Mouse (Mus musculus) spleen, postnatal 14 days (tissue): Measurements from ENCODE around the gene Wwc1.

Experiments
- DNase-seq, 2 experiments: peaks; one replicate each; pipeline ENCODE4 v3.0.0; 2021 to 2022; ENCODE audit warnings: low spot score in 2 of 2

The Wwc1 gene

GRCm38 (mm10) chr11:35933402-35934085 is 46.8 kb downstream of the Wwc1 start:
- no peak for DNase-seq

GRCm38 (mm10) chr11:35932121-35932885 is 48.0 kb downstream of the Wwc1 start:
- no peak for DNase-seq

DNA sequence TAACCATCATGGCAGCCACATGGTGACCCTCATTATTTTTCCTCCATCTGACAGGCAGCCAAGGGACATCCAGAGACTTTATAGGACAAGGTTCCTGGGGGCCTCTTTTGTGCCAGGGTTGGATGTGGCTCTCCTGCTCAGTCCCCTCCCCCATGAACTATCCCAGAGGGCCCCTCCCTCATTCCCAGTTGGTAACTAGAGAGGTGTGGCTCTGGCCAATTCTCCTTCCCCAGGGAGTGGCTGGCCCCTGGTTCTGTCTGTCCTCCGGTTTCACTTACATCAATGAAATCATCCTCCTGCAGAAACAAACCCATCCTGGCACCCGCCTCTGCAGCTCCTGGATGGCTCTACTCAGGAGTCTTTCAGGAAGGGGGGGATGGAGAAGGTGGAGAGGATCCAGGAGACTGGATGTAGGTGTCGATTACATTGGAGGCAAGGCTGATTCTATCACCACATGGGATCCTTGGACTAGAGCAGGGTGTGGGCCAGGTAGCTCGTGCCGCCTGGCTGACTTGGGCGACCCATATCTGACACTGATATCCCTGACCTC is 49.7 kb downstream of the Wwc1 start:
- no peak for DNase-seq

- DNase-seq = no peak
Observed at GRCm38 (mm10) chr11:35928453-35928852, 51.9 kb downstream of the Wwc1 start.

- no peak for DNase-seq
Observed at GRCm38 (mm10) chr11:35927309-35927708, 53.0 kb downstream of the Wwc1 start.

GRCm38 (mm10) chr11:35925592-35925991 is 54.7 kb downstream of the Wwc1 start:
- no peak for DNase-seq

DNA sequence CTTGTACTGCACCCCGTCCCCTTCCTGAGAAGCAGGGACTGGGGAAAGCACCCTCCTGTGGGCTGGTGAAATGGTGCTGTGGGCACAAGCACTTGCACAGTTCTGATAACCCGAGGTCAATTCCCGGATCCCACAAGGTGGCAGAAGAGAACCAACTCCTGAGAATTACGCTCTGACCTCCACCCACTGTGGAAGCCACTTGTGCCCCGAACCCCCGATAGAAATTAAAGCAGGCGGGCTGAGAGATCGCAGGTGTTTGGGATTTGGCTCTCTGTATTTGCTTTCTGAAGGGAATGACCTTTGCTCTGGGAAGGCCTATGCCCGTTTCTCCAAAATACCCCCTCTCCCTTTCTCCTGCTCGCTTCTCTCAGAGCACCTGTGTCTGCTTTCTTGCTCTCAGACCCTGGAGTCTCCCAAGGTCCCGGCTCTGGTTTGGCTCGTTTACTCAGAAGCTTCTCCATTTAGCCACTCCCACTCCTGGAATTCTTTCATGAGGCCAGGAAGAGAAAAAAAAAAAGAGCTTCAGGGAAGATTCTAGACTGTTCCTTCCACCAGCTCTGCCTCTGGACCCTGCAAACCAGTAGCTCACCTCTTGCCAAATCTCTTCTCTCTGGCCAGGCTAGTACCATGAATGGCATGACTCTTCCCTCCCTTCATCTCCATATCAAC is 58.0 kb downstream of the Wwc1 start:
- DNase-seq = no peak

DNA sequence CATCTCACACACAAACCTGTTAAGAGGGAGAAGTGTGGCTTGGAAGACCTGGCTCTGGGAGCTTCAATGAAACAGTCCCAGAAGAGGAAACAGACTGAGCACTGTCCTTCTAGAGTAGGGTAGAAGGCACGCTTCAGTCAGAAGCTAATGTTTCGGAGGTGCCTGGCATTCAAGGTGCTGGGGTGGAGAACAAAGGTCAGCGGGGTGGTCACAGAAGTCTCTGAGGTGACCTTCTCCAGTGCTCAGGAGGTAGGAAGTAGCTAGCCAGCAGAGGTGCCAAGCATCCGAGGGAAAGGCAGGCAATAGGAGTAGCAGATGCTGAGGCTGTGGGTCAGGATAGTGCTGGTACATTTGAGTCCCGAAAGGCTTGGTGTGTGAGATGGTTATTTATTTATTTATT is 59.6 kb downstream of the Wwc1 start:
- no peak for DNase-seq

DNA sequence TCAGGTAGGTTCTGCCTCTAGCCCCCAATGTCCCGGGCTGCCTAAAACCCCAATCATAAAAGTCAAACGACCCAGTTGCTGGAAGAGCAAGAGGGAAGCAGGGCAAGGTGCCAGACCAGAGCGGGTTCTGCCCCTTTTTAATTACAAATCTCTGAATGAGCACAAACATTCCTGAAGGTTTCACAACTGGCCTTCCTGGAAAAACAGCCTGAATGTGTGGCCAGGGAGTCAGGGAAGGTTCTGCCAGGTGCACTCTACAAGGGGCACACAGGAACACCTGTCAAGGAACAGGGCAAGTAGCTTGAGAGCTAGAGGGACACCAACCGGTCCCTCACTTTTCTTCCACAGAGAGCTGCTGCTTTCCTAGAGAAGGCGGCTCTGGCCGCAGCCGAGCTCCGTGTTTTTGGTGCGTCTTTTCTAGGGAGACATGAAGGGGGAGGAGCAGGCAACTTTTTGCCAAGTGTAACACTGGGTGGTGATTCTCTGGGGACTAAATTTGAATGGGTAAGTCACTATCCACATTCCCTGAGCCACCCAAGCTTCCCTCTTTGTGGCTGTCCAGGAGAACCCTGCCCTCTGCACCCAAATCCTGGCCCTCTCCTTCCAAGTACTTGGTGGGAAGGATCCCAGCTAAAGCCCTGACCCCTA is 60.3 kb downstream of the Wwc1 start:
- DNase-seq = no peak

DNA sequence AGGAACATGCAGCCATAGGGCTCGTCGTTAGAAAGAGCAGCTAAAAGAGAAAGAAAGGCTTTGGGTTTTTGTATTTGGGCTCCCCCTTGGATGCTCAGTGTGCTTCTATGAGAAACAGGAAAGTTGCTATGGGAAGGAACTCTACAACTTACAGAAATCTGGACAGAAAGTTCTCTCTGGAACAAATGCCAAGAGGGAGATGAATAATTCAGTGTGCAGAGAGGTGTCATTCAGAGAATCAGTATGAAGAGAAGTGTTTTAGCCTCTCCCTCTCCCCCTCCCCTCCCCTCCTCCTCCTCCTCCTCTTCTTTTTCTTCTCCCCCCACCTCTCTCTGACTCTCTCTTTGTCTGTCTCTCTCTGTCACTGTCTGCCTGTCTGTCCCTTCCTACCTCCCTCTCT is 60.9 kb downstream of the Wwc1 start:
- DNase-seq = no peak

DNA sequence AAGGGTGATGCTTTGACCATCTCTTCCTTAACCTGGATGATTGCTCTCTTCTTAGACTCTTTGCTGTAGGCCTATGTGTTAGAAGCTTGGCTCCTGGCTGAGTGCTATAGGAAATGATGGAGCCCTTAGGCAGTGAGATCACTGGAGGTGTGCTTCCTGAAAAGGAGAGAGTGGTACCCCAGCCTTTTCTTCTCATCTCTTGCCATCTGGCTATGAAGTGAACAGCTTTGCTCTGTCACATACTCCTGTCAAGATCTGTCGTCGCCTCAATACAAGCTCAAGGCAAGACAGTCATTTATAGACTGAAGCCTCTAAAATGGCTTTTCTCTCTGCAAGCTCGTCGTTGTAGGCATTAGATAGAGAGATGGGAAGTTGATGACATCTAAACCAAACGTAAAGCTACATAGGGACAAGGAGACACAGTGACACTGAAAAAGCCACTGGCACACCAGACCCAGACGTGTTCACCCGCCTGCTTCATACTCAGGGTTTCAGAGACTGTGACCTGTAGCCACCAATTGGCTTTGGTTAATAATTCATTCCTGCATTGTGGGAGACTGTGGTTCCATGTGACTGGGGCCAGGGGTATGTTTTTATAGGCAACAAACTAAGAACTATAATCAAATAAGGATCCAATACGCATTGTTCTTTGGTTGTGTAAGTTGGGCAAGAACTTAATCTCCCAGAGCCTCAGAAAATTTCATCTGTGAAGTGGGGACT is 63.7 kb downstream of the Wwc1 start:
- DNase-seq = no peak

- DNase-seq = no peak
Observed at GRCm38 (mm10) chr11:35915546-35915945, 64.8 kb downstream of the Wwc1 start.

DNA sequence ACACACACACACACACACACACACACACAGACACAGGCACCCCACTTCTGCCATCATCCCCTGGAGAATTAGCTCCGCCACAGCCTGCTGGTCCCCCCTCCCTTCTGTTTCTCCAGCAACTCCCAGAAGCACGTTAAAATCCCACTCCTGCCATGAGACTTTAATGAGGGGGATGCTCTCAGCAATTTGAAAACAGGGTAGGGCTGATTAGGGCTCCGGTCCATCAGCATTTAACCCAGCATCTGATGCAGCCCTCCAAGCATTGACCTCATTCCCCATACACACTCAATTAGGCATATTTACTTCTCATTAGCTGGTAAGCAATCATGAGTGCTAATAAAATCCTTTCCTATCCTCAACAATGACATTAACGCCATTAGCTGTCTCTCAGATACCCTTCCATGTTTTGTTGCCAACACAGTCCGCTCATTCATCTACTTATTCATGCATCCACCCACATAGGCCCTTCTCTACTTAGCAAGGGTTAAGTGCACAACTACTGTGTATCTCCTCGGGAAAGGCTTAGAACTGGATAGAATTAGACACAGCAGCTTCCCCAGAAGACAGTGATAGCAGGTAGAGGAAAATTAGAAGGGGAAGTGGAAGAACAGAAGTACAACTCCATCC is 66.8 kb downstream of the Wwc1 start:
- DNase-seq = no peak

DNA sequence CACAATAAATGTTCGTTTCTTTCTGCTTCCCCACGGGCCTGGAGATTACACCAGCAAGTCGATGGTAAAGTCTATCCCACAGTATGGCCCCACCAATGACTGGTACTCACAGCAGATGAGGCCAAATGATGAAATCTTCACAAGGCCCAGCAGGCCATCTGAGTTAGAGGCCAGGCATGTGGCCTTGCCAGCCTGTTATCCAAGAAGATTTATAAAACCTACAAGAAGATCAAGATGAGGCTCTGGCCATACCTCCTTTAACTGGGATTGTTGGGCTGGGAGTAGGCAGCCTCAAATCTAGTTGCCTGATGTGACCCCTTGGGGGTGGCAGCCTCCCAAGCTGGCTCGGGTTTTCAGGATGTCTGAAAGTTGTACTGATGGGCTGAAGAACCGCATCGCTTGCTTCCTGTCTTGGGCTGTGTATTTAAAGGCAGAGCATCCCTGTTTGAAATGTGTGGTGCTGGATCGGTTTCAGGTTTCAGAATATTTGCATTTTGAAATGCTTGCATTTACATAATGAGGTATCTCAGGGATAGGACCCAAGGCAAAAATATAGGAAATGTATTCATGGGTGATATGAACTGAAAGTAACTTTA is 75.3 kb downstream of the Wwc1 start:
- no peak for DNase-seq

DNA sequence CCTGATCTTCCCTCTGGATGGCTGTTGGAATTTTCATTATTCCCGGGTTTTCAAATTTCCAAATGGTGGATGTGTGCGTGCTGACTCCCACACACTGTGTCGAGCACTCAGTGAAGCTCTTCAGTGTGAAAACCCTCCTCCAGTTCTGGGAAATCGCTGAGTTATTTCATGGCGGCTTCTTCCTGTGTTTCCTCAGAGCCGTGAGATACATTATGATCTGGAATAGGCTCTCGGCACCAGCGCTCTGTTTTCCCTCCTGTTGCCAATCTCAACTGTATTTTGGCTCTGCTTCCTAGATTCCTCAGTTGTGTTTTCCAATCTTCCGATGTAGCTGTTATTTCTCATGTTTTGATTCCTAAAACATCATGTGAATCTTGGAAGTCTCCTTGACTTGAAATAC is 77.2 kb downstream of the Wwc1 start:
- DNase-seq = no peak

GRCm38 (mm10) chr11:35899946-35900345 is 80.4 kb downstream of the Wwc1 start:
- DNase-seq = no peak

- DNase-seq = no peak
Observed at GRCm38 (mm10) chr11:35893454-35893853, 86.9 kb downstream of the Wwc1 start.

DNA sequence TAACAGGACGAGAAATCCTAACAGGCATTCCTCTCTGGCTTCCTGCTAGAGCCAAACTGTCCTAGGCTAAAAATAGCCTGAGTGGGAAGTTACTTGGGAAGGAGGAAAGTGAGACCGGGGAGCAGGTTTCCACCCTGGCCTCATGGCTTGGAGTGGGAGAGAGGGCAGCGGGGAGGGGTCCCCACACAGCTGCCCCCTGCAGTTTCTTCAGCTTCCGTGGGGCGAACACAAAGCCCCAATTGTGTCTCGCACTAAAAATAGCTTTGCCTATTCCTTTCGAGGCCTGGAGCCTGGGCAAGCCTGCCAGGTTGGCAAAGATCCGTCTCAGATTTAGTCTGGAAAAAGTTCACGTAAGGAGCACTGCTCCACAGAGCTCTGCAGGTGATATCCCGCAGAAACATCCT is 87.3 kb downstream of the Wwc1 start:
- no peak for DNase-seq

DNA sequence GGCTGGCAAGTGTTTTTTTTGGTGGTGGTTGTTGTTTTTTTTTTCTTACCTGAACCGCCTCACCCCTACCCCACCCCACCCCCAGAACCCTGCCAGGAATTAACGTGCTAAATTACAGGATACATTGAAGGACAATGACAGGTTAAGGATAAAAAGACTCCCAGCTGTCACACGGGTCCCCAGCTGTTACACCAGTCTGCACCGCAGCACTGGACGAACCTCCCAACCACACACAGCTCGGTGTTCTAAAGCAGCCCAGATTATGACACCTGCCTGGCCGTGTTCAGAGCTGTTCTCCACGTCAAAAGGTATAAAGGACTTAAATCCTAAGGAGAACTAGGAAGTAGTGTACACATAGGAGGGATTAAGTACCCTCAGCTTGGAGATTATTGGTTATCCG is 88.0 kb downstream of the Wwc1 start:
- DNase-seq = no peak

DNA sequence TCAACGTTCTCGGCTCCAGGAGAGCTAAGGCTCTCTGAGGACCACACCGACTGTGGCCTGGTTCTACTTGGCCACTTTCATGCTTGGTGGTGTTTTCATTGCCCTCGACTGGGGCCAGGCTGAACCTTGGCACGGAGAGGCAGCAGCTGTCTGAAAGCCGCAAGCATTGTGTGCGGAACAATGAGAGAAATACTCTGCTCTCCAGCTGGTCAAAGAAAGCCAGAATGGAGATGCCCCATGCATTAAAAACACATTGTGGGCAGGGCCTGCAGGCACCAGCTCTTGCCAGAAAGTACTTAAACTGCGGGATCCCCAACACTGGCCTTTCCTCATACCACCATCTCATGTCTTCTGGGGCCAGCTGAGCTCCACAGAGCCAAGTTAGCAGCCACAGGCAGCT is 91.5 kb downstream of the Wwc1 start:
- DNase-seq = no peak

DNA sequence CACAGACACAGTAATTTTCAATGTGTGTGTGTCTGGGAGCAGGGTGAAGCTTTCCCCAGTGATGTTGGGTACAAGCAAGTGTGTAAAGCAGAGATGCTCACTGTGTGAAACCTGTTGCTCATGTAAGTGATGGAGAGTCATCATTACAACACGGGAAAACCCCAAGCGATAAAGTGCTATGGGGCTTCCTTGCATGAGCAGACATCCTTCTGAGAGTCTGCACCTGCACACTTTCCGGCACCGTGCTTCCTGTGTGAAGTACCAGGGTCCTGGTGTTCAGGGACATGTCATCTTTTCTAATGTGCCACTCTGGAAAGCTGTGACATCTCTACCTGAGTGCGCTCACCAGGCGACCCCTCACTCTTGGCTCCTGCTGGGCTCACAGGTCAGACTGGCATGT is 97.5 kb downstream of the Wwc1 start:
- DNase-seq = no peak
